ENCODE assay signal across 26 mouse cellular contexts in the genomic region with DNA sequence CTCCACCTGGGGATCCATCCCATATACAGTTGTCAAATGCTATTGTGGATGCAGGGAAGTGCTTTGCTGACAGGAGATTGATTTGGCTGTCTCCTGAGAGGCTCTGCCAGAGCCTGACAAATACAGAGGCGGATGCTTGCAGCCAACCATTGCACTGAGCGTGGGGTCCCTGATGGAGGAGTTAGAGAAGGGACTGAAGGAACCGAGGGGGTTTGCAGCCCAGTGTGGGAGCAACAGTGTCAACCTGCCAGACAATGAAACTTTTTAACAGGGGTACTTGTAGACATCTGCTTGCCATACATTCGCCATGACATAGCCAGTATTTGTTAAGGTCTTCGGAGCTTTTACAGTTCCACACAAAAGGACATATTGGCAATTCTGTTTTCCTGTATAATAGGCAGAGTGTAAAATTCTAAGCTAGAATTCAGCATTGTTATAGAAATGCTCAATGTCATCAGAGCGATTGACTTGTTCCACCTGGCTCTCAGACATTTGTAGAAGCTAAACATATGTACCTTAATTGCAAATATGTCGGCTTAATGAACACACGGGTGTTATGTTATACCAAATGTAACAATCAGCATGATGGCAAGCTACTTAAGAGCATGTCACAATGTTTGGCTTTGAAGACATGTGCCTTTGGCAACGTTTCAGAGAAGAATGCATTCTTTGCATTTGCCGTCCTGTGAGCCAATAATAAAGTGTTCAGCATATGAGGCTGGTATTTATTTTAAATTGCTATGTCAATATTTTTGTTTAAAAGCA.
"Had no signal": no experiment of that assay in that cellular context is flagged by ENCODE, and none has a peak within 500 bp of the region (broad histone marks: within the 10 kb centered on the region; RNA-seq: fewer than 3 reads in every experiment).

No protein-coding gene starts in this region.

- H3K9me3 ChIP-seq: heart, embryonic 13.5 days; heart, embryonic 15.5 days; hindbrain, embryonic 13.5 days; hindbrain, embryonic 15.5 days; kidney, embryonic 15.5 days; limb, embryonic 13.5 days; limb, embryonic 15.5 days had no signal

- H3K4me3 ChIP-seq: heart, adult 2 months; heart, embryonic 13.5 days; heart, embryonic 15.5 days; hindbrain, embryonic 13.5 days; hindbrain, embryonic 15.5 days; kidney, embryonic 15.5 days; limb, embryonic 13.5 days; limb, embryonic 15.5 days; liver, embryonic 12.5 days had no signal

- H3K4me1 ChIP-seq: heart, embryonic 13.5 days; heart, embryonic 15.5 days; hindbrain, embryonic 15.5 days; kidney, embryonic 15.5 days; limb, embryonic 13.5 days; limb, embryonic 15.5 days; liver, embryonic 12.5 days had no signal

- H3K36me3 ChIP-seq: heart, embryonic 13.5 days; heart, embryonic 15.5 days; hindbrain, embryonic 13.5 days; hindbrain, embryonic 15.5 days; kidney, embryonic 15.5 days; limb, embryonic 13.5 days; limb, embryonic 15.5 days; liver, embryonic 12.5 days had no signal

- ATAC-seq: hindbrain, postnatal 0 days; intestine, embryonic 16.5 days; liver, embryonic 12.5 days had no signal

- H3K4me2 ChIP-seq: heart, embryonic 11.5 days; heart, embryonic 13.5 days; heart, embryonic 15.5 days; hindbrain, embryonic 13.5 days; hindbrain, embryonic 15.5 days; kidney, embryonic 15.5 days; limb, embryonic 13.5 days; limb, embryonic 15.5 days; liver, embryonic 12.5 days had no signal

- H3K27me3 ChIP-seq: heart, embryonic 13.5 days; heart, embryonic 15.5 days; hindbrain, embryonic 13.5 days; hindbrain, embryonic 15.5 days; kidney, embryonic 15.5 days; limb, embryonic 13.5 days; limb, embryonic 15.5 days; liver, embryonic 12.5 days had no signal

- H3K9ac ChIP-seq: heart, embryonic 13.5 days; heart, embryonic 15.5 days; hindbrain, embryonic 13.5 days; hindbrain, embryonic 15.5 days; kidney, embryonic 15.5 days; limb, embryonic 13.5 days; limb, embryonic 15.5 days; liver, embryonic 12.5 days; liver, embryonic 14.5 days had no signal

- H3K27ac ChIP-seq: heart, adult 2 months; heart, embryonic 13.5 days; heart, embryonic 15.5 days; hindbrain, embryonic 13.5 days; hindbrain, embryonic 15.5 days; hindbrain, postnatal 0 days; kidney, embryonic 15.5 days; kidney, postnatal 0 days; limb, embryonic 13.5 days; limb, embryonic 15.5 days; liver, embryonic 12.5 days; liver, embryonic 14.5 days had no signal

- DNase-seq: gastrocnemius, postnatal 14 days; gastrocnemius, postnatal 36 days; heart, adult 2 months; heart, postnatal 14 days; heart, postnatal 36 days; kidney, adult 11 months; kidney, adult 2 months; kidney, adult 9 months; kidney, postnatal 14 days; kidney, postnatal 36 days; layer of hippocampus, adult 9-11 months; layer of hippocampus, postnatal 36 days; left cerebral cortex, postnatal 4 days had no signal
